Mouse (Mus musculus) lung, adult 2 months (tissue): ENCODE measurements around the gene Wdr34.

ENCODE experiments used
- CTCF ChIP-seq: fragments of 200-500 bp; IDR thresholded peaks from 2 replicates; pipeline ENCODE4 v1.5.1; 2011; ENCODE audit warnings: mild to moderate bottlenecking, low read length, control low read depth; ENCODE audit not compliant: insufficient read depth
- POLR2A ChIP-seq: fragments of 200-500 bp; IDR thresholded peaks from 2 replicates; pipeline ENCODE4 v1.6.1; 2011; ENCODE audit warnings: low read depth, mild to moderate bottlenecking, control low read depth, low read length, borderline replicate concordance; ENCODE audit errors: extremely low read depth

GRCm38 (mm10) chr2:30063235-30063634 is 14.6 kb upstream of the Wdr34 start:
- TF ChIP-seq POLR2A, result no peak
- TF ChIP-seq CTCF, result no peak
